ENCODE assay signal across 28 mouse cellular contexts in genomic region chr2:19234305-19234704, GRCm38 (mm10). TPM values are rescaled to one million over a fixed set of nuclear protein-coding genes. Genes with fewer than 3 reads are reported as not detected.
"Had no signal": no experiment of that assay in that cellular context is flagged by ENCODE, and none has a peak within 500 bp of the region (broad histone marks: within the 10 kb centered on the region; RNA-seq: fewer than 3 reads in every experiment).

No protein-coding gene starts in this region.

- H3K9me3 ChIP-seq: limb, embryonic 15.5 days; liver, embryonic 12.5 days had no signal

- H3K4me2 ChIP-seq: heart, embryonic 12.5 days; hindbrain, embryonic 13.5 days; hindbrain, embryonic 15.5 days; limb, embryonic 13.5 days; limb, embryonic 15.5 days; liver, embryonic 12.5 days had no signal

- H3K4me3 ChIP-seq: heart, embryonic 10.5 days; heart, embryonic 12.5 days; hindbrain, embryonic 13.5 days; hindbrain, embryonic 15.5 days; layer of hippocampus, adult 2 months; limb, embryonic 13.5 days; limb, embryonic 15.5 days; liver, embryonic 12.5 days had no signal

- H3K27me3 ChIP-seq: heart, embryonic 12.5 days; hindbrain, embryonic 13.5 days; hindbrain, embryonic 15.5 days; limb, embryonic 13.5 days; limb, embryonic 15.5 days; liver, embryonic 12.5 days had no signal

- H3K9ac ChIP-seq: heart, embryonic 12.5 days; hindbrain, embryonic 13.5 days; hindbrain, embryonic 15.5 days; limb, embryonic 13.5 days; limb, embryonic 15.5 days; liver, embryonic 12.5 days; liver, embryonic 14.5 days had no signal

- H3K27ac ChIP-seq: heart, embryonic 10.5 days; hindbrain, embryonic 13.5 days; hindbrain, embryonic 15.5 days; hindbrain, postnatal 0 days; layer of hippocampus, adult 2 months; limb, embryonic 13.5 days; limb, embryonic 15.5 days; liver, embryonic 12.5 days; liver, embryonic 14.5 days had no signal

- DNase-seq: gastrocnemius, postnatal 14 days; gastrocnemius, postnatal 36 days; heart, adult 18-20 months; heart, postnatal 14 days; heart, postnatal 36 days; kidney, adult 11 months; kidney, adult 2 months; kidney, adult 9 months; kidney, postnatal 10 days; kidney, postnatal 25 days; kidney, postnatal 4 days; left cerebral cortex, postnatal 4 days had no signal

- H3K4me1 ChIP-seq: heart, embryonic 10.5 days; heart, embryonic 12.5 days; hindbrain, embryonic 13.5 days; hindbrain, embryonic 15.5 days; limb, embryonic 13.5 days; limb, embryonic 15.5 days; liver, embryonic 12.5 days had no signal

- H3K36me3 ChIP-seq: heart, embryonic 10.5 days; heart, embryonic 12.5 days; hindbrain, embryonic 13.5 days; hindbrain, embryonic 15.5 days; limb, embryonic 13.5 days; limb, embryonic 15.5 days; liver, embryonic 12.5 days had no signal

- ATAC-seq: hindbrain, postnatal 0 days; intestine, embryonic 16.5 days; liver, embryonic 12.5 days had no signal

RNA-seq across cellular contexts. Expression of gene Armc3, which starts 35.2 kb away (rescaled TPM):
- total RNA-seq: gastrocnemius, adult 18-20 months; gastrocnemius, adult 8-10 months; gastrocnemius, postnatal 14 days; gastrocnemius, postnatal 36 days; heart, adult 8-10 months; heart, postnatal 14 days; heart, postnatal 36 days; liver, adult 2 months had no signal
- polyA plus RNA-seq: heart, embryonic 12.5 days; heart, embryonic 14.5 days; intestine, embryonic 16.5 days; liver, adult 2 months; liver, embryonic 12.5 days had no signal
